Mouse (Mus musculus): ENCODE data around the gene Eln.
A peak's percentile ranks its signal among the peaks of the same experiment; 100 is the strongest.

The Eln gene

DNA sequence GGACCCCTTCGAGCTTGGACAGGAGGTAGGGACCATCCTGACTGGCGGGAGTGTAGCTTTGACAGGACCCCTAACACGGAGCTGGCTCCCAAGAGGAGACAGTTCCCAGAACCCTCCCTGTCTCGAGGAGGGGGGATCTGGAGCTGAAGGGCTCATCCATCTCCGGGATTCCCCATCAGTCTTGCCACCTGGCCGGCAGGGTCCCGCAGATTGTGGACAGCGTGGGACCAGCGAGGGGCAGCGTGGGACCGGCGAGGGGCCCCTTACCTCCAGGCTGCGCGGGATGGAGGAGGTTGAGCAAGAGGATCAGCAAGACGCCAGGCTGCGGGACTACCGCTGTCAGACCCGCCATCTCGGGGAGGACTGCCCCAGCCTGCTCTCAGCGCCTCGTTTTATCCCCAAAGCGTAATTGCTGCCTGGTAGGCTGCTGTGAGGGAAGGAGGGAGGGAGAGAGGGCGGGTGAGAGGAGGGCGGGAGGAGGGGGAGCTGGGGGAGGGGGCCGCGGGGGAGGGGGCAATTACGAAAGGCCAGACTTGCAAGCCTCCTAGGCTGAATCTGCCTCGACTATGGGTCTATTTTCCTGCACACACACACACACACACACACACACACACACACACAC, at the start of gene Eln:
TSS of gene Eln (minus strand) at position 434 of the 622 bp plus-strand sequence.
- no peak for DNase-seq

DNA sequence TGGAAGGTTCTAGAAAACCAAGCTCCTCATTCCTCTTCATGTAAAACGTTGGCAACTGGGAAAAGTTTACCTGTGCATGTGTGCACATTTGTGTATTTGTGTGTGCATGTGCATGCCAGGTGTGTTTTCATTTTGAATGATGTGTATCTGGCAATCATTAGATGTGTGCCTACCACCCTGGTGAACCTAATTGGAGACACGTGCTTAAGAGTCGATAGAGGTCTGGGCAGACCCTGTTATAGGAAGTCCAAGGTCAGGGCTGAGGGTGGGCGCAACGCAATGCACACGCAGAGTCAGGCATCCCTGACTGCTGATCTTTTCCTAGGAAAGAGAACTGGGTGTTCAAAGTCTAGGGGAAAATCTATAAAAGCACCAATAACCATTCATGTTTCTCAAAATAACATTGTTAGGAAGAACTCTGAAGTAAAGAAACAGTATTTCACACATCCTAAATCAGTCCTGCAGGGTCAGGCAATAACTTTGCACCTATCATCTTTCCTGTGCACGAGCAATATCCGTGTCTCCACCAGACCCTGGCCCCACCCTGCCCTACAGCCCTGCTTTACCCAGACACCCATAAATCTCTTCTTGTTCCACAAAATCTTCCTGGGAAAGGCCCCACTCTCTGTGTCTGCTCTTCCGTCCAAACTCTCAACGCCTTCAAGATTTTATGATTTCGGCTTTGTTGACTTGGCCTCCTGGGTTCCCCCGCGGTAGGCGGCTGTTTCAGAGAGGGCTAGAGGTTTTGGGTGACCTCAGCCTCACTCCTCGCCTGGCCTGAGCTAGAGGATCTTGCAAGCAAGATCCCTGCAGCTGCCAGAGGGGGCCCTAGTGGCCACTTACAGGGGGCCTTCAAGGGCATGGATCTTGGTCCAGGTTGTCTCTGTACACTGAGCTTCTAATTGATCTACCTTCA, 43.2 kb upstream of the Eln start:
- DNase-seq: no peak

DNA sequence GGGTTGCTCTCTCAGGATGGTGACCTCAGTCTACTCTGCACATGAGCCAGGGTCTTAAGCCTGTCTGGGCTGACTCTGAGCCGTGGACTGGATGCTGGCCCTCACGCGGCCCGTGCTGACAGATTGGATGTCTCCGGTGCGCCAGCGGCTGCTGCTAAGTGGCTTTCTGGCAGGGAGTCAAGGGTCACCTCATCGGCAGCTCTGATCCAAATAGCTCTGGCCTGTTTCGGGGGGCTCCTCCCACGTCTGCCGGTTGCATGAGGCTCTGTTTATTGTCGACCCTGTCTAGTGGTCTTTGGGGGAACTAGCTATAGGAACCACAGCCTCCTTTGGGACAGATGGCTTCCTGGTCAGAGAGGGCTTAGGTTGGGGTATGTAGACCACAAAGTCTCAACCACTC, 41.1 kb upstream of the Eln start:
- DNase-seq: no peak

- DNase-seq: no peak
These were observed 38.7 kb upstream of the Eln start for GRCm38 (mm10) chr5:134785691-134786371.

DNA sequence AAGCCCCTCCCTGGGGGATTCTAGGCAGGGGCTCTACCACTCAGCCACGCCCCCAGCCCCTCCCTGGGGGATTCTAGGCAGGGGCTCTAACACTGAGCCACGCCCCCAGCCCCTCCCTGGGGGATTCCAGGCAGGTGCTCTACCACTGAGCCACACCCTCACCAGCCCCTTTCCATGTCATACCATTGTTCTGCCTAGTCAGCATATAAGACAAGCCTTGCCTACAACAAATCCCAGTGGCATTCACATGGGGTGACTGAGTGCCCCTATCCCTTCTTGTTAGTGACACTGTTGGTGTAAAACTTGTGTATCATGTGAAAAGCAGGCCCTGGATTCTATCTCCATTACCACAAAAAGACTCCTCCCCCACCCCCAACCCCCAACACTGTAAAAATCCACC, 36.7 kb upstream of the Eln start:
- no peak for DNase-seq

GRCm38 (mm10) chr5:134780963-134781362, 33.8 kb upstream of the Eln start:
- DNase-seq: no peak

DNA sequence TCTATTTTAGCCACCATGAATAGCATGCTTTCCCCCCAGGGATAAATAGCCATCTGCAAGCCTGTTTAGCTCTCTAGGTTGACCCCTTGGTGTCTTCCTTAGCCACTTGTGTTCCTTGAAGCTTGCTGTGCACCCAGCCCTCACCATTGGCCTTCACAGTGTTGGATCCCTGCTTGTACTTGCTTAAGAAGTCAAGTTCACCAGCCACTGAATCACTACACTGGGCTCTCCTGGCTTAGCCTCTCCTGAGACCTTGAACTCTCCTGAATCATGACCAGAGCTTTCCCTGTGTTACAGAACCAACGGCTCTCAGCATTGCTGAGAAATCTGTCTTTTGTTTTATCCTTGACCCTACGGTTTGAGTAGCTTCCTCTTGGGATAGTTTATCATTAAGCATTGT, 33.0 kb upstream of the Eln start:
- DNase-seq: no peak

DNA sequence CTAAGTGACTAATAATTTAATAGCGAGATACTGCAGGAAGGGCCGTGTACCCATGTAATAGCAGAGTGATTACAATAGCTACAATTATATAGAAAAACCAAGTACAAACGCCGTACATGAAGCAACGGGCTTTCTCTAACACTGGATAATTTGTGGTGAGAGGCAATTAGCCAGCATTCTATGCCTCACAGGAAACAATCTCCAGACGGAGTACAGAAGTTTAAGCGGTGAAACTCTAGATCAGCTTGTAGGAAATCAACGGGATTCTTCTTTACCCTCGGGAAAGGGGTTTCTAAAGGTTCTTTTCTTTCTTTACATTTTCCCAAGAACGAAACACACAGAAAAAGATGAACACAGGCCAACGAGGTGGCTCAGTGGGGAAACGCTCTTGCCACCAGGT, 29.4 kb upstream of the Eln start:
- no peak for DNase-seq

GRCm38 (mm10) chr5:134772522-134772921, 25.4 kb upstream of the Eln start:
- DNase-seq: no peak

GRCm38 (mm10) chr5:134771750-134772149, 24.6 kb upstream of the Eln start:
- DNase-seq: no peak

GRCm38 (mm10) chr5:134769181-134769580, 22.1 kb upstream of the Eln start:
- DNase-seq: no peak

- no peak for DNase-seq
These were observed 18.3 kb upstream of the Eln start for GRCm38 (mm10) chr5:134765441-134765840.

DNA sequence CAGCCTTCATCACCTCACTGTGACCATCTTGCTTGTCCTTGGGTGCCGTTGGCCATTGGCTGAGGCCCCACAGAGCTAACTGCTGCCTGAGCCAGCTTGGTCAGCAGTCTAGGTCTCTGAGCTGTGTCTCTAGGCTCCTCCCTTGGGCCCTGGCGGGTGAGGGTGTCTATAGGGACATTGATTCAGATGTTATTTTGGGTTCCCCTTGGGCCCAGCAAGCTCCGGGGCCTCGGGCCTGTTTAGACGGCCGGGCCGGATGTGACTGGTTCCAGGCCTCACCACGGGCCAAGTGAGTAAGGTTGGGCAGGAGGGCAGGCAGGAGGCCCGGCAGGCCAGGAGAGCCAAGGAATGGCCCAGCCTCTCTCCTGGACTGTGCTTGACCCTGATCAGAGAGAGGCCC, 16.2 kb upstream of the Eln start:
- DNase-seq: no peak

DNA sequence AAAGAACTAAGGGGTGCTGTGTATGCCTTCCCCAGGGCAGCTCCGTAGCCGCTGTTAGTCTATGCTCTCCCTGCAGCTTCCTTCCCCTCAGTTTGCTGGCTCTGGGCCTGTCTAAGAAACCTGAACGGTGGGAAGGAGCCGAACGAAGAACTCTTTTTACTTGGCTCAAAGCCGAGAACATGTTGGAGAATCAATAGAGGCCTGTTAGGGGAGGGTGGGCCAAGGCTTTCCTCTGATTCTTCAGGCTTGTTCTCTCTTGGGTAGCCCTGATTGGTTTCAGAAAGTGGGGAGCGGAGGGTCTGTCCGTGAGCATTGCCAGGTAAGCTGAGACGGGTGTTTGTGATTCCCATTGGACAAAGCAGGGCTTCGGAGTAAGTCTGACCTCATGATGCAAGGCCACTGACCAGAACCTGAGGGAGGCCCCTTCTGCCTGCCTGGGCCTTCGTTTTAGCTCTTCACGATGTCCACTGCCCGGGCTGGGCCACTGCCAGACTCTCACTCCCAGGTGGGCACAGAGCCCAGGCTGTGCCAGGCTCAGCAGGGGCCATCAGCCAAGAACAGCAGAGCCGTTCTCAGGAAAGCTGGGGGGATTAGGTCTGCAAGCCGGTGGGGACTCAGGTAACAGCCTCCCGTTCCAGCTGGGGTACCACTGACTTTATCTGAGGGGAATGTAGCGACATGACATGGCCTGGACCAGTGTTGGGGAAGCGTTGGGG, 14.4 kb upstream of the Eln start:
- DNase-seq: no peak

GRCm38 (mm10) chr5:134756031-134756430, 8.9 kb upstream of the Eln start:
- no peak for DNase-seq

DNA sequence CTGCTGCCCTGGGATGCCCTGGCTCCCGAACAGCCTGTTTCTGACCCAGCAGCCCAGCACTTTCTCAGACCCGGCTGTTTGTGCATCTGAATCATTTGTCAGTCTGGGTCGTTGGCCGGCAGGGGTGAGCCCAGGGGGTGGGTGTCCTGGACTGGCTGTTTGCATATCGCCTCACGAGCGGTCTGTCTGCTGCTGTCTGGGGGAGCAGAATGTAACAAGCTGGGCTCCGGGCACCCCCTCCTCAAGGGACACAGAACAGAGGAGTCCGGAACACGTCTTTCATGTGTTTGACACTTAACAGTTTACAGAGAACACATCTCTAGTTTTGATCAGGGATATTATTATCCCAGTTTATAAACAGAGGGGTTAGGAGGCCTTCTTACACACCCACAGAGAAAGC, 7.0 kb upstream of the Eln start:
- no peak for DNase-seq

DNA sequence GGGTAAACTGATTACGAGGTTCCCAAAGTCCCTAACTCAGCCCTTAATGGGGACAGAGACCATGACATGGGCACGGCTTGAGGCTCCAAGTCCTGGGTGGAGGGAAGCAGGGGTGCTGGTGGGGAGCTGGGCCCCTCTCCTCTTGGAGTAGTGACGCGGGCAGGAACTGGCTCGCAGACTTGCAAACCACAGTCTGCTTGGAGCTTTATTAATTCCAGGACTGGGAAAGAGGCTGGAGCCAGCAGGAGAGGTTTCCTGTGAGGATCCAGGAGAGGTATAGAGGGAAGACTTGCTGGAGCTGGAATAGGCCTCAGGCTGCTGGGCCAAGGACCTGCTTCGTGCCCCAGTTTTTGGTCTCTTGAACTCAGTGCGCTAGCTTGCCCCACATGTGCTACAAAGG, 3.3 kb upstream of the Eln start:
- no peak for DNase-seq

DNA sequence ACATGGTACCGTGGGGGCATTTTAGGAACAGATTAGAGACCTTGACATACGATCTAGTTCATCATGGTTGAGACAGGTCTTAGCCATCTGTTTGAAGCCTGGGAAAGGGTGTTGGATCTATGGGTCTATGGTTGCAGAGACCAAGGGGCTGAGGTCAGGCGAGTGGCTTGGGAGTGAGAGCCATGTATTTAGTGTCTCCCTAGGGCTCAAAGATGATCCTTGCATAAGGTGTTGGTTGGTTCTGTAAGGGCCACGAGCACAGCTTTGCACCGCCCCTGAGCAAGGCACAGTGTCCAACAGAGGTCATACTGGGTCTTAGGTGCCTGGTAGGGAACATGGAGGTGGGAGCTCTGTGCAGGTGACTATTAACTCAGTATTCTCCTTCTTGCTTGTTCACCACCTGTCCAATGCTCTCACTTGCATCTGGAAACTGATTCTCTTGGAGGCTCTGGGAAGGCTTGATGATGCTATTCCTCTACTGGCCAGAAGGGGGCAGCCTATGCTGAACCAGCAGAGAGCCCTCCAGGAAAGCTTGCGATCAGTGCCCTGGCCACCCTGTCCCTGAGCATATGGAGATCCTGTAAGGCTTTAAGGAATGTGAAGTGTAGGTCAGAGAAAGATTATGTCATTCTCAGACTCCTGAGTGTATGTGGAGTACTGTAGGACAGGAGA, 960 bp upstream of the Eln start:
- peak; percentile 55 for DNase-seq

DNA sequence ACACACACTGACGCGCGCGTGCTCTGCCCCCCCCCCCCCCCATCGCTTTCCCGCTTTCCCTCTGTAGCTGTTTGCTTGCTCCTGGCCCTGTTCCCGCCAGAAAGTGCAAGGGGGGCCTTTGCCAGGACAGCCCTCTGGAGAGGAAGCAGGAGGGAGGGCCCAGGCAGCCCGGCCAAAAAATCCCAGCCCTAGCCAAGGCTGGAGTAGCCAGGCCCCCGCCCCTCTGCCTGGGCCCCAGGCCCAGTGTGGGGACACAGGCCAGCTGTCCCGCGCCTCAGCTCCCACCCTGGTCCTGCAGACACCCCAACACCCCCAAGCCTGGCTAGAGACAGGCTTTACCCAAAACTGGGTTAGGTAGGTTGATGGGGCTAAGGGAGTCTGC, 380 bp upstream of the Eln start:
- peak; percentile 48 for DNase-seq

DNA sequence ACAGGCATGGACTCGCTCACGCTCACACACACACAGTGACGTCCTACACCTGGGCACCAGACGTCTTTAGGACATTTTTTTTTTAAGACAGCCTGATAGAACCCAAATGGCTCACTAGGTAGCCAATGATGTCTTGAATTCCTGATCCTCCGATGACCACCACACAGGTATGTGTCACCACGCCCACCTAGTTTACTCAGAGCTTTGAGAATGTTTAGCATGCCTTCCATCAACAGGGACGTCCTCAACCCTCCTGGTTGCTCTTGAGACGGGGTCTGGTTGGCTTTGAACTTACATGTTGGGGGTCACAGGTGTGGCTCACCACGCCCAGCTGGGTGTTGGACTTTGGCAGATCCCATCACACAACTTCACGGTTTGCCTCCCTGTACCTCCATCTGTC, 922 bp downstream of the Eln start:
- no peak for DNase-seq

DNA sequence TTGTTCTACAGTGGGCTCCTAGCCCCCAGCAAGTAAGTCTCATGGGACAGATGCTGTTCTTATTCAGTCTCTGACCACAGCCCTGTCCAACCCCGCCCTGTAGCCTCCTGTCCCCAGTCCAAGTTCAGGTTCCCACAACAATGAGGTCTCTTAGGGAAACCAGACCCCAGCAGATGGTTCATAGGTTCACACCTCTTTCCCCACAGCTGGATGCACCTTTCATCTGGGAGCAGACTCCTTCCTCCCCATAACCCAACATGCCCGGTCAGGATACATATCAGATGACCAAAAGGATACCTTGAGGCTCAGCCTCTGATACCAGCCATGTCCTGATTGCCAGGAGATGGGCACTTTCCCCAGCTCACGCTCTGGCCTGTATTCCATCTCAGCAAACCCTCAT, 1.3 kb downstream of the Eln start:
- DNase-seq: no peak

DNA sequence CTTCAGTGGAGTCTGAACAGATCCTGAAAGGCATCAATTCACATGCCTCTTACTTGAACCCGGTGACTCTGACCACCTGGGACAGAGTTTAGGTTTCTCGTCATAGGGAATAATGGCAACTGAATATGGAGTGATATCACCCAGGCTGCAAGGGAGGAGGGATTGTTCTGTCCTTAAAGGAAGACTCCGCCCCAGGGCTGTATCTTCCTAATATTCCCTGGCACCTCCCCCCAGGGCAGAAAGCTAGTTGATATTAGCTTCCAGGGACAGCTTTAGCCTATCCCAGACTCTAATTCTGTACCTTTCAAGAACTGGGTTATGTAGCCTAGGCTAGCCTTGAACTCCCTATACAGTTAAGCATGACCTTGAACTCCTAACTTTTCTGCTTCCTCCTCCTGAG, 2.1 kb downstream of the Eln start:
- no peak for DNase-seq

GRCm38 (mm10) chr5:134743991-134744390, 3.1 kb downstream of the Eln start:
- no peak for DNase-seq

Data from cerebellum, adult 9-11 months (tissue).